Mouse (Mus musculus) midbrain, embryonic 11.5 days (tissue): Measurements from ENCODE around the gene Bach2. TPM values are rescaled to one million over a fixed set of nuclear protein-coding genes. Genes with fewer than 3 reads are reported as not detected.

Source experiments
- ATAC-seq: fragments of 200-750 bp; cut with Nextera tagmentation; 2 replicates; pipeline ENCODE4 v1.8.0; 2017; ENCODE audit warnings: moderate TSS enrichment, moderate library complexity; ENCODE audit not compliant: low FRiP score
- DNase-seq: peaks from one replicate; pipeline ENCODE4 v3.0.0; 2015; ENCODE audit warnings: low spot score; ENCODE audit errors: missing footprints
- H3K27ac ChIP-seq: fragments of 300-500 bp; sonication (generic); 2 replicates; pipeline ENCODE4 v1.5.1; 2014; ENCODE audit warnings: low read depth, low read length
- H3K27me3 ChIP-seq: fragments of 300-500 bp; sonication (generic); 2 replicates; pipeline ENCODE4 v1.6.1; 2014; ENCODE audit warnings: mild to moderate bottlenecking, low read length, moderate library complexity, mixed read lengths; ENCODE audit not compliant: control insufficient read depth, insufficient read depth
- H3K36me3 ChIP-seq: fragments of 300-500 bp; sonication (generic); 2 replicates; pipeline ENCODE4 v1.6.1; 2014; ENCODE audit warnings: mild to moderate bottlenecking, low read length, moderate library complexity, mixed read lengths; ENCODE audit not compliant: control insufficient read depth, insufficient read depth
- H3K4me1 ChIP-seq: fragments of 300-500 bp; sonication (generic); 2 replicates; pipeline ENCODE4 v1.6.1; 2014; ENCODE audit warnings: low read length; ENCODE audit not compliant: control insufficient read depth, insufficient read depth
- H3K4me2 ChIP-seq: fragments of 300-500 bp; sonication (generic); 2 replicates; pipeline ENCODE4 v1.6.1; 2014; ENCODE audit warnings: mild to moderate bottlenecking, moderate library complexity
- H3K4me3 ChIP-seq: fragments of 300-500 bp; sonication (generic); 2 replicates; pipeline ENCODE4 v1.5.1; 2014; ENCODE audit warnings: low read depth, low read length
- H3K9ac ChIP-seq: fragments of 300-500 bp; sonication (generic); 2 replicates; pipeline ENCODE4 v1.6.1; 2014; ENCODE audit warnings: low read length
- H3K9me3 ChIP-seq: fragments of 300-500 bp; sonication (generic); 2 replicates; pipeline ENCODE4 v1.6.1; 2016; ENCODE audit warnings: low read length; ENCODE audit not compliant: control insufficient read depth
- WGBS: fragments of 180-500 bp; shearing (Covaris S2); extraction: QIAGEN DNeasy Blood & Tissue Kit; methylation state at CpG from one replicate; pipeline ENCODE4 v1.1.7; 2014; 5-methylcytosine and 5-hydroxymethylcytosine counted together
- polyA plus RNA-seq: library from polyadenylated mRNA; unstranded; fragments of >200 nt; fragmentation: Nextera tagmentation; extraction: Ambion mirVana; gene quantifications from 2 replicates; pipeline ENCODE4 v1.2.1, GENCODE M21; 2014

The Bach2 gene
- polyA plus RNA-seq, 1 experiment from 2014 or later = 13.2 TPM

GRCm38 (mm10) chr4:32344276-32344675 is 105.7 kb downstream of the Bach2 start:
- no peak overlapping the region for H3K4me2 ChIP-seq
- 87% methylated on average over 9 of the region's 9 CpGs for WGBS
- peaks cover 16% of the 10 kb centered on the region for H3K4me1 ChIP-seq
- no peak overlapping the region for H3K27ac ChIP-seq
- no peaks in the 10 kb centered on the region for H3K27me3 ChIP-seq
- no peaks in the 10 kb centered on the region for H3K9me3 ChIP-seq
- DNase-seq (no peak), ATAC-seq (no peak)
- H3K4me3 ChIP-seq = no peak overlapping the region
- no peak overlapping the region for H3K9ac ChIP-seq
- no peaks in the 10 kb centered on the region for H3K36me3 ChIP-seq

- no peak for DNase-seq
- H3K4me2 ChIP-seq = no peak overlapping the region
- no peaks in the 10 kb centered on the region for H3K27me3 ChIP-seq
- H3K9ac ChIP-seq = no peak overlapping the region
- no peaks in the 10 kb centered on the region for H3K9me3 ChIP-seq
- no peak for ATAC-seq
- H3K36me3 ChIP-seq = no peaks in the 10 kb centered on the region
- H3K4me3 ChIP-seq = no peak overlapping the region
- no peak overlapping the region for H3K27ac ChIP-seq
- WGBS = 78% methylated on average over 6 of the region's 6 CpGs
- peaks cover 23% of the 10 kb centered on the region for H3K4me1 ChIP-seq
Observed at GRCm38 (mm10) chr4:32347202-32347601, 108.6 kb downstream of the Bach2 start.

GRCm38 (mm10) chr4:32347711-32348110 is 109.1 kb downstream of the Bach2 start:
- no peak overlapping the region for H3K4me3 ChIP-seq
- H3K27ac ChIP-seq = no peak overlapping the region
- H3K9me3 ChIP-seq = no peaks in the 10 kb centered on the region
- H3K9ac ChIP-seq = no peak overlapping the region
- no peaks in the 10 kb centered on the region for H3K27me3 ChIP-seq
- no peak for DNase-seq
- H3K36me3 ChIP-seq = no peaks in the 10 kb centered on the region
- H3K4me1 ChIP-seq = peaks cover 28% of the 10 kb centered on the region
- ATAC-seq = no peak
- no peak overlapping the region for H3K4me2 ChIP-seq
- 88% methylated on average over 5 of the region's 5 CpGs for WGBS

- Histone ChIP-seq H3K9ac (no peak overlapping the region), H3K4me1 (peaks cover 19% of the 10 kb centered on the region), H3K36me3 (no peaks in the 10 kb centered on the region), H3K4me2 (no peak overlapping the region), H3K4me3 (no peak overlapping the region), H3K27me3 (no peaks in the 10 kb centered on the region), H3K9me3 (no peaks in the 10 kb centered on the region), H3K27ac (no peak overlapping the region)
- DNase-seq (no peak), ATAC-seq (no peak)
- WGBS = 87% methylated on average over 5 of the region's 5 CpGs
Observed at GRCm38 (mm10) chr4:32349361-32349760, 110.8 kb downstream of the Bach2 start.

- 6% methylated on average over 10 of the region's 10 CpGs for WGBS
- DNase-seq = no peak
- H3K4me2 ChIP-seq = peak overlapping the region; percentile 13; the same call in 1 of the 2 replicates
- no peaks in the 10 kb centered on the region for H3K9me3 ChIP-seq
- no peaks in the 10 kb centered on the region for H3K27me3 ChIP-seq
- H3K4me3 ChIP-seq = no peak overlapping the region
- H3K36me3 ChIP-seq = no peaks in the 10 kb centered on the region
- H3K4me1 ChIP-seq = peaks cover 19% of the 10 kb centered on the region
- ATAC-seq = peak; percentile 67
- peak overlapping the region; percentile 25; the same call in 1 of the 2 replicates for H3K27ac ChIP-seq
- 0 out of 2 replicates have a peak overlapping the region, but pooled peaks have one; percentile 12 for H3K9ac ChIP-seq
Observed at GRCm38 (mm10) chr4:32351236-32351635, 112.6 kb downstream of the Bach2 start.

- H3K4me1 ChIP-seq = peaks cover 19% of the 10 kb centered on the region
- H3K9ac ChIP-seq = no peak overlapping the region
- H3K27me3 ChIP-seq = no peaks in the 10 kb centered on the region
- ATAC-seq (peak; percentile 57), DNase-seq (peak; percentile 92)
- 75% methylated on average over 18 of the region's 18 CpGs for WGBS
- H3K4me2 ChIP-seq = no peak overlapping the region
- H3K9me3 ChIP-seq = no peaks in the 10 kb centered on the region
- no peak overlapping the region for H3K27ac ChIP-seq
- no peak overlapping the region for H3K4me3 ChIP-seq
- H3K36me3 ChIP-seq = no peaks in the 10 kb centered on the region
Observed at GRCm38 (mm10) chr4:32351661-32352246, 113.2 kb downstream of the Bach2 start.

GRCm38 (mm10) chr4:32352442-32352841 is 113.8 kb downstream of the Bach2 start:
- Histone ChIP-seq H3K9ac (no peak overlapping the region), H3K4me3 (no peak overlapping the region), H3K27me3 (no peaks in the 10 kb centered on the region), H3K4me1 (peaks cover 20% of the 10 kb centered on the region), H3K4me2 (no peak overlapping the region), H3K36me3 (no peaks in the 10 kb centered on the region), H3K9me3 (no peaks in the 10 kb centered on the region), H3K27ac (peak overlapping the region; percentile 22; the same call in 1 of the 2 replicates)
- 61% methylated on average over 8 of the region's 8 CpGs for WGBS
- DNase-seq (no peak), ATAC-seq (0 out of 2 replicates have a peak, but pooled peaks have one; percentile 4)

- peaks cover 24% of the 10 kb centered on the region for H3K4me1 ChIP-seq
- no peak for DNase-seq
- 24% methylated on average over 4 of the region's 4 CpGs for WGBS
Observed at GRCm38 (mm10) chr4:32352842-32353241, 114.2 kb downstream of the Bach2 start.

GRCm38 (mm10) chr4:32355935-32356617 is 117.5 kb downstream of the Bach2 start:
- ATAC-seq (no peak), DNase-seq (no peak)
- Histone ChIP-seq H3K4me3 (no peak overlapping the region), H3K27me3 (no peaks in the 10 kb centered on the region), H3K4me2 (no peak overlapping the region), H3K27ac (no peak overlapping the region), H3K9ac (no peak overlapping the region), H3K36me3 (no peaks in the 10 kb centered on the region), H3K4me1 (peaks cover 41% of the 10 kb centered on the region), H3K9me3 (no peaks in the 10 kb centered on the region)
- 86% methylated on average over 12 of the region's 12 CpGs for WGBS

More at GRCm38 (mm10) chr4:32352842-32353241, 114.2 kb downstream of the Bach2 start:
- ATAC-seq = peak; percentile 49
- no peak overlapping the region for H3K4me3 ChIP-seq
- H3K9ac ChIP-seq = no peak overlapping the region
- H3K4me2 ChIP-seq = no peak overlapping the region
- H3K9me3 ChIP-seq = no peaks in the 10 kb centered on the region
- peak overlapping the region; percentile 22; the same call in 1 of the 2 replicates for H3K27ac ChIP-seq
- no peaks in the 10 kb centered on the region for H3K36me3 ChIP-seq
- H3K27me3 ChIP-seq = no peaks in the 10 kb centered on the region
